Mouse (Mus musculus): ENCODE measurements around the gene Galntl6.
A peak's percentile ranks its signal among the peaks of the same experiment; 100 is the strongest.
"Not testable (repeated sequence)": the region's sequence is repeated elsewhere in the genome, so short reads cannot be mapped to it uniquely, and the experiment has no call there.

Gene Galntl6

DNA sequence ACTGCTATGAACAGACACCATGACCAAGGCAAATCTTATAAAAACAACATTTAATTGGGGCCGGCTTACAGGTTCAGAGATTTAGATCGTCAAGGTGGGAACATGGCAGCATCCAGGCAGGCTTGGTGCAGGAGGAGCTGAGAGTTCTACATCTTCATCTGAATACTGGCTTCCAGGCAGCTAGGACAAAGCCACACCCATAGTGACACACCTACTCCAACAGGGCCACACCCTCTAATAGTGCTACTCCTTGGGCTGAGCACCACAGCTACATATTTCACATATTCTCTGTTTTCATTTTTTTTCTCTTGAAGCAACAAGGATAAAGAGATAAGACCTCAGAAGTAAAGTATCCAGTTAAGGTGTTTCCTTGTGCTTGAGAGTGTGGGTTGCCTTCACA, 1149.8 kb downstream of the Galntl6 start:
- DNase-seq = not testable (repeated sequence)

DNA sequence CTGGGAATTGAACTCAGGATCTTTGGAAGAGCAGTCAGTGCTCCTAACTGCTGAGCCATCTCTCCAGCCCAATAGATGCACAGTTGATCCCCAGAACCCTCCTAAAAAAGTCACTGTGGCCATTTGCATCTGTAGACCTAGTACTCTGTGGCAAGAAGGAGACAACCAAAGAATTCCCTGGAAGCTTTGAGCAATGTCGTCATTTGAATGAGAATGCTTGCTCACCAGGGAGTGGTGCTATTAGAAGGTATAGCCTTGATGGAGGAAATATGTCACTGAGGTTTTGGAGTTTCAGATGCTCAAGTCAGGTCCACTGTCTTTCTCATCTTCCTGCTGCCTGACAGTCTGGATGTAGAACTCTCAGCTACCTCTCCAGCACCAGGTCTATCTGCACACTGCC, 1151.5 kb downstream of the Galntl6 start:
- no peak for DNase-seq

DNA sequence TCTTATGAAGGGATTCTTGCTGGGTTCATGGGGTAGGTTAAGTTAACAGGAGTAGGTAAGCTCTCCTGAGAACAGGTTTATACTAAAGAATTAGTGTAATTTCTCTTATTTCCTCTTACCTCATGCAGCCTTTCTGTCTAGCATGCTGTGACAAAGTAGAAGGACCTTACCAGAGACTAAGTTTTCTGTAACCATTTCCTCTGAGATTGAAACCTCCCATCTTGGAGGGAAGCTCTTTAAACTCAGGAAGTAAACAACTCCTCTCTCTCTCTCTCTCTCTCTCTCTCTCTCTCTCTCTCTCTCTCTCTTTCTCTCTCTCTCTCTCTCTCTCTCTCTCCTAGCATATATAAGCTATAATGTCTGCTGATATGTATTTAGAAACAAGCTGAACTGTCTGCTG, 1153.6 kb downstream of the Galntl6 start:
- no peak for DNase-seq

DNA sequence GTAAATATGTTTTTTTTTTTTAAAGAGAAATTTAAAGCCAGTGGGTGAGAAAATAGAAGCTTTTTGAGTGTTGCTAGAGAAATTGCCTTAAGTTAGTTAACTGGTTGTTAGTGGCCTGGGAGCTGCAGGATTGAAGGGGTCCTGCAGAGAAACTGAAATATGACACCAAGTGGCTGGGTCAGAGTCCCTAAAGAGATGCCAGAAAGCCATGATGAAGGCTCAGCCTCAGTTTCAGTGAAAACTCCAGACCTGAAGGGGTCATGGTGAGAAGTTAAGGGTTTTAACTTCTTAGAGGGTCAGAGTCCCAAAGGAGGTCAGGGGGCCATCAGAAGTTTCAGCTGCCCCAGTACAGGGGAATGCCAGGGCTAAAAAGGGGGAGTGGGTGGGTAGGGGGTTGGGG, 1155.0 kb downstream of the Galntl6 start:
- DNase-seq = no peak

DNA sequence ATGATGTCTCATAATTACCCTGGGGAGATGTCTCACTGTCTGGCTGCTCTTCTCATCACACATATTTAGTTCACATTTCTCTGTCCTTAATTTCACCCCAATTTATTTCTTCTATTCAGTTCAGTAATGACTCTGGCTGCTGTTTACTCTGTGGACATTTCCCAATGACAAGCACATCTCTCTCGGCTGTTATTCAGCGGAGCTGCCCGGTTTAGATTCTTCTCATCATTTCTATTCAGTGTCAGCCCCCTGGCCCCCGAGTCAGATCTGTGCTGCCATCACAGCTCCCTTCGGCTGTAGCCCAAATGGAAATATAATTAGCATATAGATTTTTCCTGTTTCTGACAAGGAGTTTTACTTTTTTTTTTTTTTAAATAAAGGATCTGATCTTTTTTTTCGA, 1158.4 kb downstream of the Galntl6 start:
- no peak for DNase-seq

DNA sequence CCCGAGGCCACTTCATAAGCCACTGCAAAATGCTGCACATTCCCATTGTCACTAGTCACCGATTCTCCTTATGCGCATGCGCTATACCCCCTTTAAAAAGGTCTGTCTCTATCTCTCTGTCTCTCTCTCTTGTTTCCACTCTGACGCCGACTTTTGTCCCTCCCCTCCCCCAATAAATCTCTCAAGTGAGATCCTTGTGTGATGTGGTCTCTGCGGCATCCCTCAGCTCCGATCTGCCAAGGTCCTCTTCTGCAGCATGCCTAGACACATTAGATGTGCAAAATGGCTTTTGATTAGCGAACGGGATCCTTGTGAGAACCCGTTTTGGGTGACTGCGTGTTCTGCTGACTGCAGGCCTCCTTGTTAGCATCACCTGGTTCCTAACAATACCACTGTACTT, 1168.8 kb downstream of the Galntl6 start:
- DNase-seq = no peak

DNA sequence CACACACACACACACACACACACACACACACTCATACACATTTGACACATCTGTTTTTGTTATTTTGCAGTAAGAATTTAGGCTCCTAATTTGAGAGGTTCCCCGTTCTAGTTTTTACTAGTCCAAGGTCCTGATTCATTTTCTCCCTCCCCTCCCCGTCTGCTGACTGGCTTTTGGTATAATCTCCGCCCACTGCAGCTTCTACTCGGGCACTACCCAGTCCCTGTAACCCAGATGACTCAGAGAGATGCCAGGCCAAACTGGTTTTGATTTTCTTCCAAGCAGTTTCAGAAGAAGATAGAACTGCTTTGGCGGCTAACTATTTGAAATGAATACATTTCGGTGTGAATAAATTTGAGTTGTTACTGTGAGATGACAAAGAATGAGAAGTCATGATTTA, 1170.5 kb downstream of the Galntl6 start:
- peak; percentile 45 to 49 for DNase-seq

DNA sequence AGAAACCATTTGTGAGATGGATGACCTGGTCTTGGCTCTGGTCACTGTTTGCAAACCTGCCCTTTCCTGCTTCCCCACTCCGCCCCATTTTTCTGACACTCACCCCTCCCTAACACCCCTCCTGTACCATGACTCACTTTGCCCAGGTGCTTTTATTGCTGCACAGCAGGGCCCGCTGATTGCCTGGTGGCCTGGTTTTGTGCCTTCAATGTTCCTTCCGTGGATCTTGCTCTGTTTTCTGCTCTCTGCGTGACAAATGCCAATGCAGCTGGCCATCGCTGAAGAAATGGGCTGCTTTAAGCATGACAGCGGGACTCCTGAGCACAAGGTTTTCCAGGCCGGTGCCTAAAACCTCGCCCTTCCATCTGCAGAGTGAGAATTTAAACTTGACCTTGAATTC, 1171.1 kb downstream of the Galntl6 start:
- DNase-seq = peak; percentile 52 to 55

DNA sequence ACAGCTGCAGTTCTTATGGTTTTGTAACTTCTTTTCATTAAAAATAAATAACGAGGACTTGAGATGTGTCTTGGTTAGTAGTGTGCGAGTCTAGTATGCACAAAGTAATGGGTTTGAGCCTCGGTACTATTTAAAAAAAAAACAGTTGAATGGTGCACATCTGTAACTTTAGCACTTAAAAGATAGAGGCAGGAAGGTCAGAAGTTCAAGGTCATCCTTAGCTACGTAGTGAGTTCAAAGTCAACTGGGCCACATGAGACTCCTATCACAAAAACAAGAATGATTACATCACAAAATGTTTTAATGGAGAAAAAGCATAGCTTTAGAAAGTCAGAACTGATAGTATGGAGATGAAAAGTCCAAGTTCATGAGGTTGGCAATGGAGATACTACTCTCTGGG, 1175.2 kb downstream of the Galntl6 start:
- DNase-seq = no peak

DNA sequence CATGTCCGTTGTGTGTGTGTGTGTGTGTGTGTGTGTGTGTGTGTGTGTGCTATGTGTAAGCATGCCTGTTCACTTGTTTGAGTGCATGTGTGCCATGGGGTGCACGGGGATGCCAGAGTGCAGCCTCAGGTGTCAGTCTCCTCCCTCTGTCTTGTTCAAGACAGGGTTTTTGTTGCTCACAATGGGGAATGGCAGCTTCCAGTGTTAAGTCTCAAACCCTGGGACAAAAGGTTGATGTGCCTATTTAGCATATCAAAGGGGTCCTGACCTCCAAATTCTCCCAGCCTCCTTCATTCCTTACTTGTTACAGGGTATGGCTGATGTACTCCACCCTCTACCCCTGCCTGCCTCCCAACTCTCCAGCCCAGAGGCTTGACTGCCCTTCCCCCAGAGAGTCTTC, 1179.6 kb downstream of the Galntl6 start:
- no peak for DNase-seq

DNA sequence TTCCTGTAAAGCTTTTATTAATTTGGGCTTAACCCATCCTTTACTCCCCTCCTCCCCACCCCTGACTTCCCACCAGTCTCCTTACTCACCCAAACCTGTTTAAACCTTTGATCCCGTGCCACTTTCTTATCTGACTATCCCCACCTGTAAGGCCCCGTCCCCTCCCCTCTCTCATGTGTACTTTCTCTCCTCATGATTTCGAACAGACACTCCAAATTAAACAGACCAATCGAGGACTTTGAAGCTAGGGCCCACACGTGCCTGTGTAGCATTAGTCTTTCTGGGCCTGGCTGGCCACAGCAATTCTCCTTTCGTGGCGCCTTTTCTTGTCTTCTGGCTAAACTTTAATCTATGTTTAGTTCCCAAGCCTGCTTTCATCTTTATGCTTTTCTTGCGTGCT, 1180.8 kb downstream of the Galntl6 start:
- DNase-seq = no peak

DNA sequence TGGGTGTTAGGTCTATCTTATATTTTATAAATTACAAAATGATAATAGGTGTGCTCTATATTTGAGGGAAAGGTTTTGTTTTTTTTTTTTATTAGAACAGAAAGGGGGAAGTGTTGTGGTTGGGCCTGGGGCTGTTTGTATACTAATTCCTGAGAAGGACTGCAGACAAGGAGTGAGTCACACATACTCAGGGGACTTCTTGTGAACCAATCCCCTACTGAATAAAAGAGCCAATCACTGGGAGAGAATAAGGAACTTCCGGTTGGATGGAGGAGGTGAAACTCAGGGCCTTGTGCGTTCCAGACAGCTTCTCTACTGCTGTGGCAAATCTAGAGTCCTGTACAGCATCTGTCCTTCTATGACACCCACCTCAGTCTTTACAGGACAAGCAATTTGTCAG, 1184.2 kb downstream of the Galntl6 start:
- no peak for DNase-seq

DNA sequence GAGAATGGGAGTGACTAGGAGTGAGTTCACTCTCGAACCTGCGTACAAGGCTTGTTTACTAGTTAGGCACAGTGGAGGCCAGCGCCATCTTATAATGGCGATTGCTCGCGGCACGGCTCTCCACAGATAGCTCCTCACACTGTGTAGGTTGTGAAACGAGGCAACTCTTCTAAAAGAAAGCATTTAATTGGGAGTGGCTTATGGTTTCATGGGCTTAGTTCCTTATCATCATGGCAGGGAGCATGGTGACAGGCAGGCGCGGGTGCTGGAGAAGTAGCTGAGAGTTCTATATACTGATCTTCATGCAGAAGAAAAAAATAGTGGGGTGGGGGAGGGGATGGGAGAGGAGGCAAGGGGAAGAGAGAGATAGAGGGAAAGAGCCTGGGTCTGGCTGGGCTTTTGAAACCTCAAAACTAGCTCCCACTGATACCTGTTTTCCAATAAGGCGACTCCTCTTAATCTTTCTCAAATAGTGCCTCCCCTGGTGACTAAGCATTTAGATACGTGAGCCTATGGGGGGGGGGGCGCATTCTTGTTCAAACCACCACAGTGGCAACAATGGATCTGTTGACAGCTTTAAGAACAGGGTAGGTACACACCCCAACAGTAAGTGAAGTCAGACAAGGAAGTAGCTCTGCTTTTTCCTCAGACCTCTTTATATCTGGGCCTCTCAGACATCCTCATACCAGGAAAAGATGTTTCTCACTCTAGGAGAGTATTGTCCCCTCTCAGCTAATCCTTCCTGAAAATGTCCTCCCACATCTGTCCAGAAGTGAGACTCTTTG, 1187.4 kb downstream of the Galntl6 start:
- no peak for DNase-seq
